Mouse (Mus musculus): ENCODE data around the gene Olfr292. TPM values are rescaled to one million over a fixed set of nuclear protein-coding genes. Genes with fewer than 3 reads are reported as not detected.

Gene Olfr292
- polyA plus RNA-seq (2016; fragmentation: Nextera tagmentation; extraction: Ambion mirVana) = not detected in 2 replicates

- no peak within 1 kb of the TSS for H3K4me3 ChIP-seq
- no peaks in the 10 kb centered on the region for H3K9me3 ChIP-seq
- DNase-seq (ENCODE audit: low spot score) = no peak
- H3K36me3 ChIP-seq = no peaks in the 10 kb centered on the region
- H3K4me1 ChIP-seq = no peaks in the 10 kb centered on the region
- no peak within 1 kb of the TSS for H3K27ac ChIP-seq
- no peaks in the 10 kb centered on the region for H3K27me3 ChIP-seq (ENCODE audit: insufficient read depth, poor library complexity, severe bottlenecking)
Observed at GRCm38 (mm10) chr7:86688030-86688429, at the start of gene Olfr292. Gene Olfr292, plus strand, starts transcription at chr7:86688330.

- Histone ChIP-seq H3K9me3 (no peaks in the 10 kb centered on the region), H3K4me3 (no peak within 1 kb of the TSS), H3K36me3 (no peaks in the 10 kb centered on the region), H3K4me1 (no peaks in the 10 kb centered on the region), H3K27ac (no peak within 1 kb of the TSS), H3K27me3 (ENCODE audit: insufficient read depth, poor library complexity, severe bottlenecking) (no peaks in the 10 kb centered on the region)
- WGBS = 91% methylated on average over 4 of the region's 4 CpGs
- DNase-seq (ENCODE audit: low spot score) = no peak
Observed at GRCm38 (mm10) chr7:86648761-86649160, 39.4 kb upstream of the Olfr292 start, which contains the start of gene Olfr293. Gene Olfr293, plus strand, starts transcription at chr7:86649061.

GRCm38 (mm10) chr7:86725013-86725412 lies 36.9 kb downstream of the Olfr292 start:
- H3K27me3 ChIP-seq (ENCODE audit: insufficient read depth, poor library complexity, severe bottlenecking) = no peaks in the 10 kb centered on the region
- no peaks in the 10 kb centered on the region for H3K9me3 ChIP-seq
- H3K4me3 ChIP-seq = no peak overlapping the region
- H3K27ac ChIP-seq = no peak overlapping the region
- DNase-seq (ENCODE audit: low spot score) = no peak
- no peaks in the 10 kb centered on the region for H3K36me3 ChIP-seq
- no peaks in the 10 kb centered on the region for H3K4me1 ChIP-seq

Other genes starting within 250 kb of the Olfr292 start
- not detected in 2 replicates for gene Olfr299, start 228.4 kb upstream of the Olfr292 start, polyA plus RNA-seq (2016; fragmentation: Nextera tagmentation; extraction: Ambion mirVana)
- not detected in 2 replicates for gene Olfr298, start 195.8 kb upstream of the Olfr292 start, polyA plus RNA-seq (2016; fragmentation: Nextera tagmentation; extraction: Ambion mirVana)
- not detected in 2 replicates for gene Olfr297, start 168.4 kb upstream of the Olfr292 start, polyA plus RNA-seq (2016; fragmentation: Nextera tagmentation; extraction: Ambion mirVana)
- gene Olfr295, start 104.5 kb upstream of the Olfr292 start, polyA plus RNA-seq (2016; fragmentation: Nextera tagmentation; extraction: Ambion mirVana) = not detected in 2 replicates
- not detected in 2 replicates for gene Olfr294, start 71.7 kb upstream of the Olfr292 start, polyA plus RNA-seq (2016; fragmentation: Nextera tagmentation; extraction: Ambion mirVana)
- not detected in 2 replicates for gene Olfr293, start 39.3 kb upstream of the Olfr292 start, polyA plus RNA-seq (2016; fragmentation: Nextera tagmentation; extraction: Ambion mirVana)
- gene Folh1, start 87.6 kb downstream of the Olfr292 start, polyA plus RNA-seq (2016; fragmentation: Nextera tagmentation; extraction: Ambion mirVana) = not detected in 2 replicates
- gene Vmn2r77, start 106.7 kb downstream of the Olfr292 start, polyA plus RNA-seq (2016; fragmentation: Nextera tagmentation; extraction: Ambion mirVana) = not detected in 2 replicates
- gene Vmn2r78, start 226.8 kb downstream of the Olfr292 start, polyA plus RNA-seq (2016; fragmentation: Nextera tagmentation; extraction: Ambion mirVana) = not detected in 2 replicates